Mouse (Mus musculus) layer of hippocampus, adult 11-12 months (tissue): ENCODE measurements around the gene Rsph1.

ENCODE experiments used
- DNase-seq: peaks from one replicate; pipeline ENCODE4 v3.0.0; 2022; ENCODE audit warnings: low spot score

Gene Rsph1

DNA sequence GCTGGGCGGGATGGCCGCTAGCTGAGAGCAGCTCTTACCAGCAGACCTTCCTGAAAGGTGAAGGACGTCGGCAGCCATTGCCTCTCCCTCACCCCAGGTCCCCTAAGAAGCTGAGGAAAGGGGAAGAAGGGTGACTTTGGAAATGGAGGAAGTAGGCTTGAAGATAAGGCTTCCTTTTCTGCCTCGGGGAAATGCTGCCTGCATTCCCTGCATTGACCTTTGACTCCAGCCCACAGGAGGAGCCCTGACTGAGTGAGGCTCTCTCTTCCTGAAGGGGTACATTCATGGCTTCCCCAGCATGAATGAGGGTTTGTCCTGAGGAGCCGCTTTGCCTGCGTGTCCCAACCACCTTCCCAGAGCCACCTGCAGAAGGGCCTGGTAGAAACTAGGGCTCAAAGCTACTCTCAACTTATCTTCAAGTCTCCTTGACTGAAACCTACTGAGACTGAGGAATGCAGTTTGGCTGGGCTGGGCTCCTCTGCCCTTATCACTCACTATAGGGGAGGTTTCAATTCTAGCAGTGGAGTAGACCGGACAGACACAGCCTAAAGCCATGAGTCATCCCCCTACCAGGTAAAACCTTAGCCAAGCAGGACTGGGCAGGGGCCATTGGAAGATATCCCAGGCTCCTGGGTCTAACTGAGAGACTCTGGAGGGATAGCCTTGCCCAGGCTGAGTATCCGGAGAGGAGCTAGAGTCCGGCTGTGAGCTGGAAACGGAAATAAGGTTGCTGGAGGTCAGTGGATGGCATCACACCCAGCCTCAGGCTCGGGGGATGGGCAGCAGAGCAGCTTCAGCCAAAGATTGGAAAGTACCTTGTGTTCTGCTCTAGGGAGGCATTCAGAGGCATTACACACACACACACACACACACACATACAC lies 28.0 kb upstream of the Rsph1 start:
- DNase-seq = no peak

GRCm38 (mm10) chr17:31303401-31303800 lies 26.2 kb upstream of the Rsph1 start:
- DNase-seq = no peak

GRCm38 (mm10) chr17:31300736-31301135 lies 23.6 kb upstream of the Rsph1 start:
- no peak for DNase-seq

GRCm38 (mm10) chr17:31299981-31300380 lies 22.8 kb upstream of the Rsph1 start:
- no peak for DNase-seq

GRCm38 (mm10) chr17:31298419-31299209 lies 21.4 kb upstream of the Rsph1 start:
- no peak for DNase-seq

DNA sequence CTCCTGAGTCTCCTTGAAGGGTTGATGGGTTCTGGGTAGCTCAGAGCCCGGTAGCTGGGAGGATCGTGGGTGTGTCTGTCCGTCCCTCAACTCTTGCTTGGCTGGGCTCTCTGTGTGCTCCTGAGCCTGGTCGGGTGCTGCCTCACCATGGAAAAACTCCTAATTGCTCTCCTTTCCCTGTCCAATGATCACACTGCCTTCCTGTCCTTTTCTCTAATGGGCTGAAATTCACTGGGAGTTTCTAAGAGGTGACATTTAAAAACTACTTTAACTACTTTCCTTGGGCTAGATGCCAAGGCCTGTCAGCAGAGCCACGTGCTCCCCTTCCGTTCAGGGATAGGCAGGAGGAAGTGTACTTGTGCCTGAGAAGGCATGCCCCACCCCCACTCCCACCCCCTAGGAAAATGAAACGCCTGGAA lies 20.3 kb upstream of the Rsph1 start:
- DNase-seq = no peak

DNA sequence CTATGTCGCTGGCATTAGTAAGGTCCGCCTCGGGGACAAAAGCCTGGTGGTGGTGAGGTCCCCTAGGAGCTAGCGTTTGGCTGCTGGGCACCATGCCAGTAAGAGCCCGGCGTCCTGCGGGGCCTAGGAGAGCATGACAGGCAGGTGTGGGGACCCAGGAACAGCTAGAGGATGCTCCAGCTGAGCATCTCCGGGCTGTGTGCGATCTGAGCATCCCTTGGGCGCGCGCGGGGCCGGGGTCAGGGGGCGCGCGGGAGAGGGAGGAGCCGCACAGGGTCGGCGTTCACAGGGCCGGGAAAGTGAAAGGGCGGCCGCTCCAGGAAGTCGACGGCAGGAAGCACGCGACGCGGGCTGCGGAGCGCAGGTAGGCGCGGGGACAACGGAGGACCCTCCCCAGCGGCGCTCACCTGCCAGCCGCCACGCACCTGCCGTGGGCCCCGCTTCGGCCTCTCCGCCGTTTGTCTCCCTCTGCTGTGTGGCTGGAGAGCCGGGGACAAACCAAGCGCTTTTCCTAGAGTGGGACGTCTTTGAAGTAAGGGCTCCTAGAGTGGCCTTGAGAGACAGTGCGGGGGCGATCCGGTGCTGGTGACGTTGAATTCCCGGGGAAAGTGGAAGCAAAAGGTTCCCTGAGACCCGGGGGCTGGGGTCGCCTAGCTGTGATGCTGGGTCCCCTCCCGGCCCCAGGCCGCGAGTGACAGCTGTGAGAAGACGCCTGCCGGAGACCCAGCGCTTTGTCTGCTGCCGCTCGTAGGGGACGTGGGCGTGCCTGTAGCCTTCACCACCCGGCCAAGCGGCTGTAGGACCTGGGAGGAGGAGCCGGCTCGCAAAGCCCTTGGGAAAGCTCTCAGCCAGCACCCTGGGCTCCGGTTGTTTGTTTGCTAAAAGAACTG lies 19.0 kb upstream of the Rsph1 start:
- DNase-seq = peak; percentile 71

DNA sequence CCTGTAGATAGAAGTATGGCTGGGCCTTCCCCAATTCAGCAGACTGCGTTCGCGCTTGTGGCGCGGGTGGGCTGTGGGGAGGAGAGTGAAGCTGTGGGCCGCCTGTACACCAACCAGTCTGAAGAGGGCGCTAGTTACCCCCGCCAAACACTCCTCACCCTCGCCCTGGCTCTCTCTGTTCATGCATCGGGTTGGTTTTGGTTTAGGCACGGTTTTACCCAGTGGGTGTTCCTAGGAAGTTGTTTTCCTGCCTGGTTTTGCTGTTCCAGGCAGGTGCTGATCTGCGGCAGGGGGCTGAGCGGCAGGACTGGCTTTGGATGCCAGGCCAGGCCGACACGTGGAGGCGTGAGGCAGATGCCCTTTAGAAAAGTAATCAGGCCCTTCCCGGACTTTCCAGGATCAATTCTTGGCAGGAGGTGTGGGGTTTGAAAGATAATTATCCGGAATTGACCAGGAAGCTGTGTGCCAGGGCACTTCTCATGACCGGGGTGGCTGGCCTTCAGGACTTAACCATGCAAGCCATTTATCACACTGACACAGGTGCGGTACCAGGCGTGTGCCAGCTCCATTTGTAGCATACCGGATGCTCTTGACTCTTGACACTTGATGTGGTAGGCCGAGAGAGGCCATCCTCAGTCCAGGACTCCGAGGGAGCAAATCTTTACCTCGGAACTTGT lies 18.2 kb upstream of the Rsph1 start:
- DNase-seq = no peak

- no peak for DNase-seq
Observed at GRCm38 (mm10) chr17:31294363-31295214, 17.4 kb upstream of the Rsph1 start.

- DNase-seq = no peak
Observed at GRCm38 (mm10) chr17:31290859-31291258, 13.7 kb upstream of the Rsph1 start.

GRCm38 (mm10) chr17:31290311-31290710 lies 13.1 kb upstream of the Rsph1 start:
- DNase-seq = no peak

GRCm38 (mm10) chr17:31288999-31289726 lies 12.0 kb upstream of the Rsph1 start:
- DNase-seq = no peak

GRCm38 (mm10) chr17:31287216-31287615 lies 10.0 kb upstream of the Rsph1 start:
- no peak for DNase-seq

GRCm38 (mm10) chr17:31286492-31286891 lies 9.3 kb upstream of the Rsph1 start, which contains the start of gene Slc37a1:
Slc37a1 (plus strand) TSS chr17:31286792.
- no peak for DNase-seq

GRCm38 (mm10) chr17:31285867-31286266 lies 8.7 kb upstream of the Rsph1 start:
- DNase-seq = no peak

DNA sequence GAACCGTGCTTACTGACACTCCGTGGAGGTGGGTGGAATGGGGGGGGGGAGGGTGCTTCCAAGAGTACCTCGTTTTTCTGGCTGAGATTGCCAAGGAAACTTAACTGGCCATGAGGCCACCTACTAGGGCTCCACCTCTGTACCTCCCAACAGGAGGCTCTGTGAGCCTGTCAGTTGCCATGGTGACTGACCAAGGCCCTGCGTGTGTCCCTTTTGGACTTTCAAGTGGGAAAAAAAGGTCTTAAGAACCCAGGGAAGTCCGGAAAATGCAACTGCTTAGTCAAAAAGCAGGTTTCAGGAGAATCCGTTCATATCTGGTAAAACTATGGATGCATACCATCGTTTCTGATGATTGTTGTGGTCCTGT lies 5.5 kb upstream of the Rsph1 start:
- no peak for DNase-seq

- no peak for DNase-seq
Observed at GRCm38 (mm10) chr17:31281830-31282686, 4.9 kb upstream of the Rsph1 start.

GRCm38 (mm10) chr17:31280269-31280668 lies 3.1 kb upstream of the Rsph1 start:
- DNase-seq = no peak

GRCm38 (mm10) chr17:31279541-31279940 lies 2.4 kb upstream of the Rsph1 start:
- no peak for DNase-seq
